15 mouse cellular contexts compared by ENCODE assay signal in the genomic region with DNA sequence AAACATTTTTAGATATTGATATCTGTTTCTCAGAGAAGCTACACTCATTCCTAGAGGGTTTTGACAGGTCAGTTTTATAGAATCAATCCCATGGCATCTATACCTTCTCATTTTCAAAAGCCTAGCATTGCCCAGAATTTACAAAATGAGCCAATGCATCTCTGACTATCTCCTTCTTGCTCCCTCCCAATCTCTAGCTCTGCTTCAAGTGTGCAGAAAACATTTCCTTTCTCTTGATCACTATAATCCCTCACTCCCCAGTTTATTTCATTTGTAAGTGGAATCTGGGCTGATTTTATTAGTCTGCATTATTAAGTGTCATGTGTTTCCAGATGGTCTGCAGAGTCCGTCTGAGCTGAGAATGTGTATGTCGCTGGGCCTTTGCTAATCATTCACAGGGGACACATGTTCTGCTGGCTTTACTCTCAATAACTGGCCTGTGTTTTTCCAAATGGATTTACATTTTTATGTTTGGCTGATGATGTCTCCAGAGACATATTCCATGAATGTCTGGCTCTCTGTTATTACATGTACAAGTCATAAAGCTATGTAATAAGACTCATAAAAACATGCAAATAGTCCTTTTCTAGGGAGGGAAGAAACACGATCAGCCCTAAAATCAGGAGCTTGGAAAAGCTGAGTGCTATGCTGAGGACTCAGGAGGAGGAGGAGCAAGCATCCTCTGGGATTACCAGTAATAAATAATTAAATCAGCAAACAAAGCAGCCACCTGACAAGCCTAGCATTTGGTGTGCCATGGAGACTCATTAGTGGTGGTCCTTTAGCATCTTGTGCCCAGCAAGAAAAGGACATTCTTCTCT.
DNase-seq lines count a peak whose midpoint lies in the region; ATAC-seq lines count a peak whose summit lies in the region.
"Had no signal": no experiment of that assay in that cellular context is flagged by ENCODE, and none has a peak within 500 bp of the region (broad histone marks: within the 10 kb centered on the region; RNA-seq: fewer than 3 reads in every experiment).

No protein-coding gene starts in this region.

- H3K9ac ChIP-seq in limb, embryonic 11.5 days (ENCODE audit: low read length) = no peak overlapping the region
- no peak overlapping the region for H3K9ac ChIP-seq in hindbrain, embryonic 14.5 days
- no peak overlapping the region for H3K9ac ChIP-seq in limb, embryonic 13.5 days
- H3K9ac ChIP-seq in neural tube, embryonic 13.5 days = no peak overlapping the region

- DNase-seq in limb, embryonic 11.5 days (ENCODE audit: low spot score) = peak; percentile 21
- DNase-seq in limb, embryonic 10.5 days (ENCODE audit: low spot score) = no peak
- DNase-seq in hindbrain, embryonic 14.5 days (ENCODE audit: low spot score) = no peak
- DNase-seq in frontal cortex, postnatal 10 days (ENCODE audit: low spot score in 2 of 2) = no peak
- DNase-seq in kidney, postnatal 4 days = no peak
- DNase-seq: cerebellum, adult 18-20 months; heart, adult 18-20 months; kidney, postnatal 25 days; lung, postnatal 36 days; right cerebral cortex, postnatal 25 days; thymus, adult 18-20 months had no signal

- H3K27ac ChIP-seq in limb, embryonic 11.5 days (replicated peaks; ENCODE audit: low read depth, low read length) = no peak overlapping the region; the same call in 1 of the 2 replicates
- H3K27ac ChIP-seq in limb, embryonic 10.5 days = no peak overlapping the region; the same call in 1 of the 2 replicates
- no peak overlapping the region for H3K27ac ChIP-seq in hindbrain, embryonic 14.5 days
- no peak overlapping the region for H3K27ac ChIP-seq in limb, embryonic 13.5 days
- peak overlapping the region; percentile 62 for H3K27ac ChIP-seq in neural tube, embryonic 13.5 days (replicated peaks)

- 26% methylated on average over 3 of the region's 3 CpGs for WGBS in limb, embryonic 11.5 days
- 48% methylated on average over 3 of the region's 3 CpGs for WGBS in limb, embryonic 10.5 days
- 33% methylated on average over 3 of the region's 3 CpGs for WGBS in hindbrain, embryonic 14.5 days
- 18% methylated on average over 3 of the region's 3 CpGs for WGBS in limb, embryonic 13.5 days
- 33% methylated on average over 3 of the region's 3 CpGs for WGBS in neural tube, embryonic 13.5 days

- no peaks in the 10 kb centered on the region for H3K27me3 ChIP-seq in limb, embryonic 11.5 days (ENCODE audit: control insufficient read depth, insufficient read depth, low read length)
- H3K27me3 ChIP-seq in limb, embryonic 10.5 days (ENCODE audit: low read depth, poor library complexity, severe bottlenecking) = no peaks in the 10 kb centered on the region
- no peaks in the 10 kb centered on the region for H3K27me3 ChIP-seq in hindbrain, embryonic 14.5 days (ENCODE audit: control insufficient read depth, insufficient read depth, low read length)
- H3K27me3 ChIP-seq in limb, embryonic 13.5 days = peaks cover 2% of the 10 kb centered on the region; the same call in 1 of the 2 replicates
- H3K27me3 ChIP-seq in neural tube, embryonic 13.5 days = no peaks in the 10 kb centered on the region

- H3K4me1 ChIP-seq in limb, embryonic 11.5 days (ENCODE audit: control insufficient read depth, insufficient read depth, low read length) = 0 out of 2 replicates have a peak, but pooled peaks cover 3% of the 10 kb centered on the region
- peaks cover 6% of the 10 kb centered on the region for H3K4me1 ChIP-seq in limb, embryonic 10.5 days
- no peaks in the 10 kb centered on the region for H3K4me1 ChIP-seq in hindbrain, embryonic 14.5 days (replicated peaks; ENCODE audit: control insufficient read depth, insufficient read depth, low read length)
- peaks cover 8% of the 10 kb centered on the region for H3K4me1 ChIP-seq in limb, embryonic 13.5 days
- peaks cover 12% of the 10 kb centered on the region; the same call in 1 of the 2 replicates for H3K4me1 ChIP-seq in neural tube, embryonic 13.5 days (replicated peaks)

- H3K4me3 ChIP-seq in limb, embryonic 11.5 days (ENCODE audit: low read depth, low read length) = no peak overlapping the region
- no peak overlapping the region for H3K4me3 ChIP-seq in limb, embryonic 10.5 days
- H3K4me3 ChIP-seq in hindbrain, embryonic 14.5 days (replicated peaks; ENCODE audit: low read length) = no peak overlapping the region
- H3K4me3 ChIP-seq in limb, embryonic 13.5 days = no peak overlapping the region
- H3K4me3 ChIP-seq in neural tube, embryonic 13.5 days = no peak overlapping the region

- H3K36me3 ChIP-seq in limb, embryonic 11.5 days (ENCODE audit: control insufficient read depth, insufficient read depth, low read length) = no peaks in the 10 kb centered on the region
- no peaks in the 10 kb centered on the region for H3K36me3 ChIP-seq in limb, embryonic 10.5 days
- no peaks in the 10 kb centered on the region for H3K36me3 ChIP-seq in hindbrain, embryonic 14.5 days (replicated peaks; ENCODE audit: control insufficient read depth, insufficient read depth)
- H3K36me3 ChIP-seq in limb, embryonic 13.5 days = no peaks in the 10 kb centered on the region
- H3K36me3 ChIP-seq in neural tube, embryonic 13.5 days = no peaks in the 10 kb centered on the region
- H3K36me3 ChIP-seq: G1E had no signal

- H3K4me2 ChIP-seq in limb, embryonic 11.5 days (ENCODE audit: low read depth, severe bottlenecking) = no peak overlapping the region
- H3K4me2 ChIP-seq in hindbrain, embryonic 14.5 days (replicated peaks) = no peak overlapping the region
- no peak overlapping the region for H3K4me2 ChIP-seq in limb, embryonic 13.5 days (replicated peaks)
- H3K4me2 ChIP-seq in neural tube, embryonic 13.5 days = no peak overlapping the region

- H3K9me3 ChIP-seq in limb, embryonic 11.5 days (ENCODE audit: control insufficient read depth, low read length) = no peaks in the 10 kb centered on the region
- H3K9me3 ChIP-seq in limb, embryonic 10.5 days (replicated peaks) = no peaks in the 10 kb centered on the region
- H3K9me3 ChIP-seq in hindbrain, embryonic 14.5 days (ENCODE audit: control insufficient read depth, low read length) = no peaks in the 10 kb centered on the region
- no peaks in the 10 kb centered on the region for H3K9me3 ChIP-seq in limb, embryonic 13.5 days
- H3K9me3 ChIP-seq in neural tube, embryonic 13.5 days = no peaks in the 10 kb centered on the region

- peak; percentile 79 for ATAC-seq in limb, embryonic 11.5 days (ENCODE audit: insufficient number of reproducible peaks, low FRiP score, low TSS enrichment, low read depth)
- peak; percentile 68; the same call in 1 of the 2 replicates for ATAC-seq in hindbrain, embryonic 14.5 days (ENCODE audit: low FRiP score)
- peak; percentile 88 for ATAC-seq in limb, embryonic 13.5 days (ENCODE audit: low FRiP score, low read depth)
- ATAC-seq in neural tube, embryonic 13.5 days (ENCODE audit: low read depth) = peak; percentile 91
- ATAC-seq: forebrain, embryonic 14.5 days had no signal
